Mouse (Mus musculus) megakaryocyte, adult 5-6 weeks (primary cell): ENCODE data around the gene Adcy2. TPM values are rescaled to one million over a fixed set of nuclear protein-coding genes. Genes with fewer than 3 reads are reported as not detected.

Source experiments
- ATAC-seq: 2 replicates; pipeline ENCODE4 v1.8.0; 2016; ENCODE audit warnings: mild to moderate bottlenecking, inconsistent platforms; ENCODE audit not compliant: poor library complexity, severe bottlenecking
- total RNA-seq, 2 experiments: library from RNA; stranded (forward) in 1 of 2; stranded (reverse) in 1 of 2; fragments of 153-499, 151-499 nt in 1 of 2; fragments of 221-1000, 200-1000 nt in 1 of 2; gene quantifications; 2 replicates each; pipeline versions ENCODE4 v1.2.3 to v1.2.4; 2015 to 2017

The Adcy2 gene
- total RNA-seq, 2 experiments from 2014 or later = 0.11 TPM; not detected in 1

GRCm38 (mm10) chr13:68830030-68830759 is 169.1 kb downstream of the Adcy2 start:
- ATAC-seq = no peak

GRCm38 (mm10) chr13:68828441-68828840 is 170.9 kb downstream of the Adcy2 start:
- no peak for ATAC-seq

- ATAC-seq = no peak
Measured at GRCm38 (mm10) chr13:68826461-68826860, 172.9 kb downstream of the Adcy2 start.

- no peak for ATAC-seq
Measured at GRCm38 (mm10) chr13:68820858-68821579, 178.3 kb downstream of the Adcy2 start.

GRCm38 (mm10) chr13:68815704-68816477 is 183.4 kb downstream of the Adcy2 start:
- ATAC-seq = no peak

GRCm38 (mm10) chr13:68811185-68811584 is 188.2 kb downstream of the Adcy2 start:
- no peak for ATAC-seq

GRCm38 (mm10) chr13:68799777-68800176 is 199.6 kb downstream of the Adcy2 start:
- no peak; the same call in 1 of the 2 replicates for ATAC-seq

GRCm38 (mm10) chr13:68793286-68793685 is 206.1 kb downstream of the Adcy2 start:
- no peak for ATAC-seq

- ATAC-seq = no peak
Measured at GRCm38 (mm10) chr13:68787286-68788061, 211.9 kb downstream of the Adcy2 start.

GRCm38 (mm10) chr13:68783096-68783495 is 216.2 kb downstream of the Adcy2 start:
- ATAC-seq = no peak

GRCm38 (mm10) chr13:68778011-68778672 is 221.2 kb downstream of the Adcy2 start:
- no peak for ATAC-seq

GRCm38 (mm10) chr13:68773599-68774211 is 225.6 kb downstream of the Adcy2 start:
- no peak for ATAC-seq

- ATAC-seq = no peak
Measured at GRCm38 (mm10) chr13:68768588-68768987, 230.8 kb downstream of the Adcy2 start.

- ATAC-seq = no peak
Measured at GRCm38 (mm10) chr13:68765896-68766578, 233.3 kb downstream of the Adcy2 start.

- no peak for ATAC-seq
Measured at GRCm38 (mm10) chr13:68764614-68765013, 234.7 kb downstream of the Adcy2 start.

GRCm38 (mm10) chr13:68749801-68750200 is 249.5 kb downstream of the Adcy2 start:
- ATAC-seq = no peak

- no peak for ATAC-seq
Measured at GRCm38 (mm10) chr13:68749370-68749769, 250.0 kb downstream of the Adcy2 start.

GRCm38 (mm10) chr13:68745426-68745825 is 253.9 kb downstream of the Adcy2 start:
- no peak for ATAC-seq

GRCm38 (mm10) chr13:68712661-68713060 is 286.7 kb downstream of the Adcy2 start:
- ATAC-seq = no peak
